Mouse (Mus musculus) stomach, embryonic 14.5 days (tissue): ENCODE measurements around the gene Cym. TPM values are rescaled to one million over a fixed set of nuclear protein-coding genes. Genes with fewer than 3 reads are reported as not detected.

Source experiments
- ATAC-seq: fragments of 200-750 bp; cut with Nextera tagmentation; 2 replicates; pipeline ENCODE4 v1.8.0; 2017; ENCODE audit warnings: low read depth, moderate TSS enrichment; ENCODE audit not compliant: insufficient number of reproducible peaks, insufficient read depth, low FRiP score
- H3K27ac ChIP-seq: fragments of 300-500 bp; sonication (generic); 2 replicates; pipeline ENCODE4 v1.5.1; 2014; ENCODE audit warnings: mild to moderate bottlenecking, low read length, moderate library complexity, mixed read lengths
- H3K27me3 ChIP-seq: fragments of 300-500 bp; sonication (generic); 2 replicates; pipeline ENCODE4 v1.6.1; 2014; ENCODE audit warnings: low read length, control low read depth, mixed read lengths; ENCODE audit not compliant: control insufficient read depth, insufficient read depth
- H3K36me3 ChIP-seq: fragments of 300-500 bp; sonication (generic); 2 replicates; pipeline ENCODE4 v1.6.1; 2014; ENCODE audit warnings: mild to moderate bottlenecking, control low read depth, low read length, moderate library complexity, mixed read lengths; ENCODE audit not compliant: control insufficient read depth, insufficient read depth
- H3K4me1 ChIP-seq: fragments of 300-500 bp; sonication (generic); 2 replicates; pipeline ENCODE4 v1.6.1; 2014; ENCODE audit warnings: low read length, control low read depth, mixed read lengths; ENCODE audit not compliant: control insufficient read depth, insufficient read depth
- H3K4me2 ChIP-seq: fragments of 300-500 bp; sonication (generic); replicated peaks from 2 replicates; pipeline ENCODE4 v1.6.1; 2014; ENCODE audit warnings: low read depth, low read length, control low read depth
- H3K4me3 ChIP-seq: fragments of 300-500 bp; sonication (generic); 2 replicates; pipeline ENCODE4 v1.5.1; 2014; ENCODE audit warnings: low read depth, low read length, control low read depth
- H3K9ac ChIP-seq: fragments of 300-500 bp; sonication (generic); replicated peaks from 2 replicates; pipeline ENCODE4 v1.6.1; 2014; ENCODE audit warnings: low read depth, mild to moderate bottlenecking, control low read depth, low read length, moderate library complexity, mixed read lengths
- H3K9me3 ChIP-seq: fragments of 300-500 bp; sonication (generic); 2 replicates; pipeline ENCODE4 v1.6.1; 2016; ENCODE audit warnings: low read depth, low read length, control low read depth; ENCODE audit not compliant: control insufficient read depth
- WGBS: fragments of 180-500 bp; shearing (Covaris S2); extraction: QIAGEN DNeasy Blood & Tissue Kit; methylation state at CpG from one replicate; pipeline ENCODE4 v1.1.7; 2014; 5-methylcytosine and 5-hydroxymethylcytosine counted together
- polyA plus RNA-seq: library from polyadenylated mRNA; unstranded; fragments of >200 nt; fragmentation: Nextera tagmentation; extraction: Ambion mirVana; gene quantifications from 2 replicates; pipeline ENCODE4 v1.2.1, GENCODE M21; 2014

The Cym gene
- polyA plus RNA-seq: 2,615 and 2,827 TPM in 2 replicates

DNA sequence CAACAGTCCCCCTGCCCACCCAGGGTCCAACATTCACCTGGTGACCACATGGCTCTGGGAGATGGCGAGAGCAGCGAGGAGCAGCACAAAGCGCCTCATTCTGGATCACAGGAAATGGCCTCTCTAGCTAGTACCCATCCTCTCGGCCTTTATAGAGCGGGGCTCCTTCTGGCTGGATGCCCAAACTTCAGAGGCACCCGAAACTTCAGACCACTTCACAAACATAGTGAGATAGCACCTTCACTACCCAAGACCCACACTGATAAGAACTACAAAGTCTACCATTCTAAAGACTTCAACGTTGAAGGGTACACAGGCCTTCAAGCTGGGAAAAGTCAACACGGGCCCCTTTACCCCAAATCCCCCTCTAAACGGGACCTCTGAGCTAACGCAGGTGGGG is at the start of gene Cym:
Cym (minus strand) TSS at position 125 of the 400 bp plus-strand sequence.
- Histone ChIP-seq H3K4me2 (peak within 1 kb of the TSS; percentile 12; the same call in 1 of the 2 replicates), H3K4me3 (peak within 1 kb of the TSS; percentile 1; the same call in 1 of the 2 replicates), H3K4me1 (no peaks in the 10 kb centered on the region), H3K27ac (peak within 1 kb of the TSS; percentile 33; the same call in 1 of the 2 replicates), H3K27me3 (no peaks in the 10 kb centered on the region), H3K9ac (no peak within 1 kb of the TSS), H3K36me3 (no peaks in the 10 kb centered on the region), H3K9me3 (peaks cover 3% of the 10 kb centered on the region; the same call in 1 of the 2 replicates)
- peak; percentile 83 for ATAC-seq
- WGBS: 69% methylated on average over 10 of the region's 10 CpGs

GRCm38 (mm10) chr3:107266814-107267345 is 45.3 kb upstream of the Cym start:
- no peaks in the 10 kb centered on the region for H3K27me3 ChIP-seq
- no peak overlapping the region for H3K9ac ChIP-seq
- H3K4me1 ChIP-seq: no peaks in the 10 kb centered on the region
- no peaks in the 10 kb centered on the region for H3K36me3 ChIP-seq
- H3K4me3 ChIP-seq: no peak overlapping the region
- ATAC-seq: no peak
- no peak overlapping the region for H3K27ac ChIP-seq
- H3K9me3 ChIP-seq: no peaks in the 10 kb centered on the region
- 27% methylated on average over 2 of the region's 2 CpGs for WGBS
- no peak overlapping the region for H3K4me2 ChIP-seq

DNA sequence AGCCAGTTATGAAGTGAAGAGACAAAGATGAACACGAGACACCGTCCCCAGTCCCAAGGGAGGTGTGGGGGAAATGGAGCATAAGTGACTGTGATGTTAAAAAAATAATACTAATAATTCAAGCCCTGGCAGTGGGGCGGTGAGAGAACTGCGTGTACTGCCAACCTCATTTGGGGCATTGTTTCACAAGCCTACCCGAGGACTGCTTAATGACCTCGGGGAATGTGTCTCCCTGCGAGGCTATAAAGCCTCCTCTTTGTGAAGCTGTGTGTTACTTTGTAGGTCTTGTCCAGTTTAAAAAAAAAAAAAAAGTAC is 40.3 kb upstream of the Cym start:
- ATAC-seq: no peak
- Histone ChIP-seq H3K27ac (peak overlapping the region; percentile 45; the same call in 1 of the 2 replicates), H3K9me3 (no peaks in the 10 kb centered on the region), H3K4me1 (0 out of 2 replicates have a peak, but pooled peaks cover 5% of the 10 kb centered on the region), H3K36me3 (no peaks in the 10 kb centered on the region), H3K9ac (no peak overlapping the region), H3K4me2 (no peak overlapping the region), H3K27me3 (no peaks in the 10 kb centered on the region), H3K4me3 (no peak overlapping the region)
- 54% methylated on average over 7 of the region's 7 CpGs for WGBS

DNA sequence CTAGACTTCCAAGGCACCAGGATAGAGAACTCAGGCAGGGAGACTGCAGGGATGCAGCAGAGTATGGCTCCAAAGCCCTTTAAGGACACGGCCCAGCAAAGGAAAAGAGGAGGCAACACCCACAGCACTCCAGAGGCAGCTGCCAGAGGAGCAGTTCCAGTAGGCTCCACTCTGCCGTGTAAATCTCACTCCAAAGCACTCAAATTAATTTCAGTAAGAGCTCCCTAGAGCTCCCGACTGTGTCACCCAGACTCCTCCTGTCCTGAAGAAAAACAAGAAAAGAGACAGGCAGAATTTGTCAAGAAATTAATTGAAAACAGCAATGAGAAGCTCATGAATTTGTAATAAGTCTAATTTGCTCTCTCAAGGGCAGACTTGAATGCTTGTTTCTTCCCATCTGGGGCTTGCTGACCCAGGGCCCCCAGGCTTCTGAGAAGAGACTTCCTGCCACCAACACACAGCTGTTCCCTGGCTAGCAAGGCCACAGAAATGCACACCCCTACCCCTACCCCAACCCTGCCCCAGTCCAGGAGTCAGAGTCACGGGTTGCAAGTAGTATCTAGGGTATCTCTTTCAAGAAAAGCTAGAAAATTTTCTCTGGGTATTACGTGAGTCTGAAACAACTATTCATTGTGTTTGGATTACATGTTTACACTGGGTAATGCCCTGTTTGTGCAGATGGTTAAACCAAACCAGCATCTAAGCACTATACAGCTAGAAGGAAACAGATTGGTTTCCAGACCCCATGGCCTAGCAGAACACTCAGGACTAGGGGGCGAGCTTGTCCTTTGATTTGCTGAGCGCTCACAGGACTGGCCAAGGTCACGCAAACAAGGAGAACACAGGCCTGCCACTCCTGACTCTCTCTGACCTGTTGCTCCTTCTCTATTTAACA is 39.7 kb upstream of the Cym start:
- peak overlapping the region; percentile 45; the same call in 1 of the 2 replicates for H3K27ac ChIP-seq
- H3K4me3 ChIP-seq: no peak overlapping the region

GRCm38 (mm10) chr3:107257924-107258323 is 36.4 kb upstream of the Cym start:
- 66% methylated on average over 5 of the region's 5 CpGs for WGBS
- no peak overlapping the region for H3K27ac ChIP-seq
- no peak overlapping the region for H3K9ac ChIP-seq
- no peaks in the 10 kb centered on the region for H3K27me3 ChIP-seq
- 0 out of 2 replicates have a peak, but pooled peaks cover 5% of the 10 kb centered on the region for H3K4me1 ChIP-seq
- no peak overlapping the region for H3K4me2 ChIP-seq
- no peak for ATAC-seq
- H3K36me3 ChIP-seq: no peaks in the 10 kb centered on the region
- no peak overlapping the region for H3K4me3 ChIP-seq
- no peaks in the 10 kb centered on the region for H3K9me3 ChIP-seq

More for the DNA sequence above, 39.7 kb upstream of the Cym start:
- Histone ChIP-seq H3K36me3 (no peaks in the 10 kb centered on the region), H3K9ac (no peak overlapping the region), H3K4me2 (no peak overlapping the region), H3K4me1 (0 out of 2 replicates have a peak, but pooled peaks cover 5% of the 10 kb centered on the region), H3K9me3 (no peaks in the 10 kb centered on the region), H3K27me3 (no peaks in the 10 kb centered on the region)
- WGBS: 37% methylated on average over 8 of the region's 8 CpGs
- 0 out of 2 replicates have a peak, but pooled peaks have one; percentile 42 for ATAC-seq

- Histone ChIP-seq H3K9ac (no peak overlapping the region), H3K27ac (no peak overlapping the region), H3K9me3 (no peaks in the 10 kb centered on the region), H3K36me3 (no peaks in the 10 kb centered on the region), H3K4me3 (no peak overlapping the region), H3K4me2 (no peak overlapping the region), H3K27me3 (no peaks in the 10 kb centered on the region), H3K4me1 (0 out of 2 replicates have a peak, but pooled peaks cover 5% of the 10 kb centered on the region)
- 31% methylated on average over 7 of the region's 7 CpGs for WGBS
- no peak for ATAC-seq
Measured at GRCm38 (mm10) chr3:107256724-107257123, 35.2 kb upstream of the Cym start.

DNA sequence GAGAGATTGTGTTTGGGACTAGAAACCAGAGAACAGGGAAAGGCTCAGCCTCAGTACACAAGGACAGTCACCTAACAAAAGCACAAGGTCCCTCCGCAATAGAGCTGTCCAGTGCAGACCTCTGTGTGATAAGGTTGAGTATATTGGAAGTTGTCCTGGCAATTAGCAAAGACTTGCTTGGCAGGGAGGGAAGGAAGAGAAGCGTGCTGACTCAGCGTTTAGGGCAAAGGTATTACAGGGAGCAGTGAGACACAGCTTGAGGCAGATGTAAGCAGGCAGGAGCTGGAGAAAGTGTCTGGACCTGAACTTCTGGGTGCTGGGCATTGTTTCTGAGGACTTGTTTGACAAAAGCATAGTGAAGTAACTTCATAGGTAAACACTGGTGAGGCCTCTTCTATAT is 34.5 kb upstream of the Cym start:
- WGBS: 75% methylated on average over 3 of the region's 3 CpGs
- Histone ChIP-seq H3K27me3 (no peaks in the 10 kb centered on the region), H3K27ac (no peak overlapping the region), H3K4me1 (no peaks in the 10 kb centered on the region), H3K9ac (no peak overlapping the region), H3K4me2 (no peak overlapping the region), H3K36me3 (no peaks in the 10 kb centered on the region), H3K4me3 (no peak overlapping the region), H3K9me3 (no peaks in the 10 kb centered on the region)
- no peak for ATAC-seq

- H3K36me3 ChIP-seq: no peaks in the 10 kb centered on the region
- H3K27me3 ChIP-seq: no peaks in the 10 kb centered on the region
- no peak overlapping the region for H3K9ac ChIP-seq
- 60% methylated on average over 5 of the region's 5 CpGs for WGBS
- no peaks in the 10 kb centered on the region for H3K4me1 ChIP-seq
- no peak overlapping the region for H3K4me2 ChIP-seq
- H3K9me3 ChIP-seq: no peaks in the 10 kb centered on the region
- H3K4me3 ChIP-seq: no peak overlapping the region
- ATAC-seq: no peak
- no peak overlapping the region for H3K27ac ChIP-seq
Measured at GRCm38 (mm10) chr3:107253925-107254324, 32.4 kb upstream of the Cym start.
